27 mouse cellular contexts compared by ENCODE assay signal in genomic region chr5:73625505-73625904, GRCm38 (mm10). TPM values are rescaled to one million over a fixed set of nuclear protein-coding genes. Genes with fewer than 3 reads are reported as not detected.
A peak's percentile ranks its signal among the peaks of the same experiment; 100 is the strongest.
DNase-seq lines count a peak whose midpoint lies in the region; ATAC-seq and TF ChIP-seq lines count a peak whose summit lies in the region.
"Had no signal": no experiment of that assay in that cellular context is flagged by ENCODE, and none has a peak within 500 bp of the region (broad histone marks: within the 10 kb centered on the region; RNA-seq: fewer than 3 reads in every experiment).

No protein-coding gene starts in this region.

- no peak for TF ChIP-seq CTCF in liver, adult 2 months (IDR thresholded peaks at IDR 0.05; ENCODE audit: low read depth, low read length)
- no peak for TF ChIP-seq CTCF in small intestine, adult 2 months (IDR thresholded peaks at IDR 0.05; ENCODE audit: extremely low read depth, insufficient read length, insufficient replicate concordance, low read depth, low read length)

- no peak for TF ChIP-seq POLR2A in liver, adult 2 months (IDR thresholded peaks at IDR 0.05; ENCODE audit: extremely low read depth, insufficient read depth, low read length)
- TF ChIP-seq POLR2A in small intestine, adult 2 months (IDR thresholded peaks at IDR 0.05; ENCODE audit: low read depth, low read length) = no peak

- no peak overlapping the region for H3K9ac ChIP-seq in liver, adult 2 months (ENCODE audit: low read depth, low read length)
- no peak overlapping the region for H3K9ac ChIP-seq in intestine, embryonic 16.5 days (ENCODE audit: low read depth, low read length)
- H3K9ac ChIP-seq: embryonic facial prominence, embryonic 12.5 days; forebrain, embryonic 13.5 days; forebrain, embryonic 15.5 days; forebrain, postnatal 0 days had no signal

- H3K4me2 ChIP-seq in intestine, embryonic 16.5 days (ENCODE audit: low read depth, low read length) = no peak overlapping the region
- H3K4me2 ChIP-seq: embryonic facial prominence, embryonic 12.5 days; forebrain, embryonic 13.5 days; forebrain, embryonic 15.5 days had no signal

- WGBS in liver, adult 2 months = 56% methylated on average over 1 of the region's 1 CpGs
- 75% methylated on average over 1 of the region's 1 CpGs for WGBS in intestine, embryonic 16.5 days
- 35% methylated on average over 1 of the region's 1 CpGs for WGBS in small intestine, adult 2 months

- DNase-seq in liver, adult 2 months (ENCODE audit: extremely low read depth, low read depth, low spot score) = peak; percentile 70
- DNase-seq in liver = no peak
- DNase-seq in B cell, adult 2 months = no peak
- DNase-seq in left cerebral cortex, adult 18-20 months (ENCODE audit: low spot score in 2 of 2) = no peak
- DNase-seq: adrenal gland, postnatal 10 days; adrenal gland, postnatal 36 days; cerebellum, adult 11-12 months; cerebellum, adult 2 months; cerebellum, adult 9-10 months; cerebellum, postnatal 10 days; cerebellum, postnatal 25 days; forebrain, postnatal 0 days had no signal

- no peaks in the 10 kb centered on the region for H3K27me3 ChIP-seq in liver, adult 2 months (ENCODE audit: control insufficient read depth, insufficient read depth, low read length)
- no peaks in the 10 kb centered on the region for H3K27me3 ChIP-seq in intestine, embryonic 16.5 days (replicated peaks; ENCODE audit: control insufficient read depth, insufficient read depth, low read length)
- no peaks in the 10 kb centered on the region for H3K27me3 ChIP-seq in small intestine, adult 2 months (ENCODE audit: control insufficient read depth, insufficient read depth, low read length)
- H3K27me3 ChIP-seq: CH12.LX; embryonic facial prominence, embryonic 12.5 days; forebrain, embryonic 13.5 days; forebrain, embryonic 15.5 days; Patski had no signal

- H3K4me1 ChIP-seq in liver, adult 2 months (ENCODE audit: control insufficient read depth, insufficient read depth, low read length) = 0 out of 2 replicates have a peak, but pooled peaks cover 2% of the 10 kb centered on the region
- H3K4me1 ChIP-seq in intestine, embryonic 16.5 days (ENCODE audit: control insufficient read depth, insufficient read depth, low read length) = peaks cover 5% of the 10 kb centered on the region; the same call in 1 of the 2 replicates
- peaks cover 29% of the 10 kb centered on the region for H3K4me1 ChIP-seq in small intestine, adult 2 months (ENCODE audit: control insufficient read depth, insufficient read depth, insufficient read length, low read length)
- H3K4me1 ChIP-seq: embryonic facial prominence, embryonic 10.5 days; embryonic facial prominence, embryonic 12.5 days; forebrain, embryonic 13.5 days; forebrain, embryonic 15.5 days had no signal

- no peaks in the 10 kb centered on the region for H3K9me3 ChIP-seq in intestine, embryonic 16.5 days (ENCODE audit: control insufficient read depth, low read length)
- H3K9me3 ChIP-seq: embryonic facial prominence, embryonic 10.5 days; embryonic facial prominence, embryonic 12.5 days; forebrain, embryonic 13.5 days; forebrain, embryonic 15.5 days; G1E had no signal

- H3K4me3 ChIP-seq in liver, adult 2 months (ENCODE audit: insufficient read depth, low read depth, low read length) = no peak overlapping the region
- H3K4me3 ChIP-seq in intestine, embryonic 16.5 days (ENCODE audit: low read length) = no peak overlapping the region
- no peak overlapping the region for H3K4me3 ChIP-seq in small intestine, adult 2 months (ENCODE audit: low read depth, low read length)
- H3K4me3 ChIP-seq: embryonic facial prominence, embryonic 10.5 days; embryonic facial prominence, embryonic 12.5 days; forebrain, embryonic 13.5 days; forebrain, embryonic 15.5 days had no signal

- H3K27ac ChIP-seq in liver, adult 2 months (replicated peaks; ENCODE audit: insufficient read depth, low read depth, low read length) = no peak overlapping the region
- H3K27ac ChIP-seq in intestine, embryonic 16.5 days (ENCODE audit: low read length) = no peak overlapping the region
- H3K27ac ChIP-seq in small intestine, adult 2 months (ENCODE audit: insufficient read depth, low read depth, low read length) = peak overlapping the region; percentile 94
- H3K27ac ChIP-seq: embryonic facial prominence, embryonic 10.5 days; embryonic facial prominence, embryonic 12.5 days; forebrain, embryonic 13.5 days; forebrain, embryonic 15.5 days had no signal

- peak; percentile 66 for ATAC-seq in intestine, embryonic 16.5 days
- ATAC-seq: activated CD4-positive, CD25-positive, alpha-beta regulatory T cell, adult 4 months; CD4-positive, CD25-positive, alpha-beta regulatory T cell, adult 4 months; forebrain, embryonic 13.5 days; forebrain, embryonic 15.5 days; forebrain, postnatal 0 days; Patski had no signal

- no peaks in the 10 kb centered on the region for H3K79me2 ChIP-seq in liver, adult 2 months (ENCODE audit: control insufficient read depth, insufficient read depth, low read length)

- no peaks in the 10 kb centered on the region for H3K36me3 ChIP-seq in liver, adult 2 months (ENCODE audit: control insufficient read depth, insufficient read depth, low read length)
- H3K36me3 ChIP-seq in intestine, embryonic 16.5 days (ENCODE audit: control insufficient read depth, insufficient read depth, low read length) = no peaks in the 10 kb centered on the region
- peaks cover 5% of the 10 kb centered on the region for H3K36me3 ChIP-seq in small intestine, adult 2 months (ENCODE audit: control insufficient read depth, insufficient read depth, low read length)
- H3K36me3 ChIP-seq: embryonic facial prominence, embryonic 10.5 days; embryonic facial prominence, embryonic 12.5 days; forebrain, embryonic 15.5 days; G1E had no signal

RNA-seq across cellular contexts. Expression of gene Lrrc66, which starts 6.8 kb away (rescaled TPM):
- 0.34 TPM in 1 of 2 replicates, not detected in the other for total RNA-seq in liver, adult 2 months (2014; rRNA removed)
- 0.02 TPM in 1 of 2 replicates, not detected in the other for polyA plus RNA-seq in liver, adult 2 months (2012; rRNA removed)
- 7.2 and 10.3 TPM in 2 replicates for polyA plus RNA-seq in intestine, embryonic 16.5 days (2015; fragmentation: Nextera tagmentation; extraction: Ambion mirVana)
- 6.2 and 14.8 TPM in 2 replicates for polyA plus RNA-seq in small intestine, adult 2 months (2012; rRNA removed)
- not detected for total RNA-seq in left cerebral cortex, adult 18-20 months (2021)
- total RNA-seq: adrenal gland, postnatal 10 days; adrenal gland, postnatal 36 days had no signal
- polyA plus RNA-seq: cerebellum, adult 2 months; cortical plate, adult 2 months; embryonic facial prominence, embryonic 14.5 days; forebrain, embryonic 11.5 days; forebrain, embryonic 13.5 days; forebrain, embryonic 15.5 days; forebrain, postnatal 0 days; Patski had no signal

RNA-seq across cellular contexts. Expression of gene Sgcb, which starts 22.1 kb away (rescaled TPM):
- 1.6 and 1.8 TPM in 2 replicates for total RNA-seq in liver, adult 2 months (2014; rRNA removed)
- polyA plus RNA-seq in liver, adult 2 months (2012; rRNA removed) = 0.62 and 0.80 TPM in 2 replicates
- polyA plus RNA-seq in intestine, embryonic 16.5 days (2015; fragmentation: Nextera tagmentation; extraction: Ambion mirVana) = 16.5 and 16.6 TPM in 2 replicates
- 0.67 and 1.1 TPM in 2 replicates for polyA plus RNA-seq in small intestine, adult 2 months (2012; rRNA removed)
- total RNA-seq in left cerebral cortex, adult 18-20 months (2021) = 10 to 100 TPM; 40.2 to 43.2 TPM

RNA-seq across cellular contexts. Expression of gene Spata18, which starts 25.7 kb away (rescaled TPM):
- total RNA-seq in liver, adult 2 months (2014; rRNA removed) = not detected in 2 replicates
- polyA plus RNA-seq in liver, adult 2 months (2012; rRNA removed) = not detected in 2 replicates
- polyA plus RNA-seq in intestine, embryonic 16.5 days (2015; fragmentation: Nextera tagmentation; extraction: Ambion mirVana) = 0.31 and 0.55 TPM in 2 replicates
- polyA plus RNA-seq in small intestine, adult 2 months (2012; rRNA removed) = 0.14 TPM in 1 of 2 replicates, not detected in the other
- under 1 TPM in 1 of 2 experiments, not detected in 1; 0.51 TPM for total RNA-seq in left cerebral cortex, adult 18-20 months (2021)
- total RNA-seq: adrenal gland, adult 18-20 months; CH12.LX; G1E had no signal
- polyA plus RNA-seq: activated CD4-positive, CD25-positive, alpha-beta regulatory T cell, adult 4 months; CD4-positive, CD25-positive, alpha-beta regulatory T cell, adult 4 months; G1E; Patski had no signal
